Mouse (Mus musculus) lung, postnatal 0 days (tissue): Measurements from ENCODE around the gene Hoxb3.

Source experiments
- CTCF ChIP-seq: IDR thresholded peaks from 2 replicates; pipeline ENCODE4 v1.5.1; 2016; ENCODE audit warnings: antibody characterized with exemption, mild to moderate bottlenecking
- EP300 ChIP-seq: IDR thresholded peaks from 2 replicates; pipeline ENCODE4 v1.6.1; 2016; ENCODE audit warnings: antibody characterized with exemption, mild to moderate bottlenecking, control low read depth

DNA sequence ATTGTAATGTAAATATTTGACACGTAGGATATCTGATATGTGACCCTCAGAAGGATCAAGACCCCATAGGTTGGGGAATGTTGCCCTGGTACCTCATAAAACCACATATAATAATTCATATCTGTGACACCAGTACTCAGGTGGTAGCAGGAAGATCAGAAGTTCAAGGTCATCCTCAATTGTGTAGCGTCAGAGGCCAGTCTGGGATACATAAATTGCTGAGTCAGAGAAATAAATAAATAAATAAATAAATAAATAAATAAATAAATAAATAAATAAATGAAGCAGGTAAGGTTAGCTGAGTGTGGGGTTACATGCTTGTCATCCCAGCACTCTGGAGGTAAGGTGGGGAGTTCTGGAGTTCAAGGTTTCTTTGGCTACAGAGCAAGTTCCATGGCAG, 64.5 kb downstream of the Hoxb3 start:
- TF ChIP-seq CTCF (no peak), EP300 (no peak)
